Mouse (Mus musculus): ENCODE measurements around the gene Emsy. TPM values are rescaled to one million over a fixed set of nuclear protein-coding genes. Genes with fewer than 3 reads are reported as not detected.

The Emsy gene
- 41.7 TPM for polyA plus RNA-seq (2014; fragmentation: Illumina TruSeq; extraction: RNeasy Lipid Tissue Mini Kit (QIAGEN cat#74804); ENCODE audit: low replicate concordance)

GRCm38 (mm10) chr7:98656531-98657221, at the start of gene Emsy:
TSS of gene Emsy (minus strand) at chr7:98656783.

GRCm38 (mm10) chr7:98702283-98703240, 46.0 kb upstream of the Emsy start, which contains the start of gene Thap12:
TSS of gene Thap12 (plus strand) at chr7:98703103.

Other genes starting within 250 kb of the Emsy start
- gene Gucy2d, start 216.4 kb downstream of the Emsy start, polyA plus RNA-seq (2014; fragmentation: Illumina TruSeq; extraction: RNeasy Lipid Tissue Mini Kit (QIAGEN cat#74804); ENCODE audit: low replicate concordance) = not detected
- 0.56 TPM for gene Lrrc32, start 167.5 kb downstream of the Emsy start, polyA plus RNA-seq (2014; fragmentation: Illumina TruSeq; extraction: RNeasy Lipid Tissue Mini Kit (QIAGEN cat#74804); ENCODE audit: low replicate concordance)
- gene Thap12, start 46.3 kb upstream of the Emsy start, polyA plus RNA-seq (2014; fragmentation: Illumina TruSeq; extraction: RNeasy Lipid Tissue Mini Kit (QIAGEN cat#74804); ENCODE audit: low replicate concordance) = 79.5 TPM
- gene Wnt11, start 178.3 kb upstream of the Emsy start, polyA plus RNA-seq (2014; fragmentation: Illumina TruSeq; extraction: RNeasy Lipid Tissue Mini Kit (QIAGEN cat#74804); ENCODE audit: low replicate concordance) = not detected